Mouse (Mus musculus): ENCODE measurements around the gene Hmgcl. TPM values are rescaled to one million over a fixed set of nuclear protein-coding genes. Genes with fewer than 3 reads are reported as not detected.
A peak's percentile ranks its signal among the peaks of the same experiment; 100 is the strongest.
"Not testable (repeated sequence)": the region's sequence is repeated elsewhere in the genome, so short reads cannot be mapped to it uniquely, and the experiment has no call there.

Gene Hmgcl
- polyA plus RNA-seq, 1 experiment from 2014 or later: 60.2 TPM

- no peaks in the 10 kb centered on the region for H3K27me3 ChIP-seq
- H3K36me3 ChIP-seq: peaks cover 31% of the 10 kb centered on the region
- 94% methylated on average over 9 of the region's 9 CpGs for WGBS
- no peak overlapping the region for H3K4me2 ChIP-seq (replicated peaks)
- no peaks in the 10 kb centered on the region for H3K4me1 ChIP-seq
- H3K27ac ChIP-seq: no peak overlapping the region
- no peak overlapping the region for H3K9ac ChIP-seq
- H3K9me3 ChIP-seq (replicated peaks): no peaks in the 10 kb centered on the region
- H3K4me3 ChIP-seq: no peak overlapping the region
- no peak for ATAC-seq (ENCODE audit: low FRiP score)
Observed at GRCm38 (mm10) chr4:135929828-135930227, 16.4 kb upstream of the Hmgcl start.

- no peak overlapping the region for H3K4me3 ChIP-seq
- no peak overlapping the region for H3K9ac ChIP-seq
- H3K36me3 ChIP-seq: peaks cover 31% of the 10 kb centered on the region
- H3K4me1 ChIP-seq: no peaks in the 10 kb centered on the region
- no peak for ATAC-seq (ENCODE audit: low FRiP score)
- no peak overlapping the region for H3K4me2 ChIP-seq (replicated peaks)
- H3K27me3 ChIP-seq: no peaks in the 10 kb centered on the region
- H3K9me3 ChIP-seq (replicated peaks): no peaks in the 10 kb centered on the region
- H3K27ac ChIP-seq: no peak overlapping the region
- WGBS: 94% methylated on average over 8 of the region's 8 CpGs
Observed at GRCm38 (mm10) chr4:135930239-135930638, 16.0 kb upstream of the Hmgcl start.

DNA sequence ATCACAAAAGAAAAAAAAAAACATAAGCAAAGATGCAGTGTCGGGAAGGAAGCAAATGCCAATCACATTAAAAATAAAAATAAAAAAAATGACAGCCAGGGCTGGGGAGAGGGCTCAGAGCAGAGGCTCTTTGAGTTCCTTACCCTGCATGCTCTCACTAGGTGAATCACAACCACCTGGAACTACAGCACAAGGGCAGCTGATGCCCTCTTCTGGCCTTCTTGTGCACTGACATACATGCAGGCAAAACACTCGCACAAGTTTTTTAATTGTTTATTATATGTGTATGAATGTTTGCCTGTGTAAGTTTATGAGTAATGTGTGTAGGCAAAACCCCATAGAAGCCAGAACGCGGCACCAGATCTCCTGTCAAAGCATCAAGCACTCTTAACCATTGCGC lies 14.4 kb upstream of the Hmgcl start:
- no peaks in the 10 kb centered on the region for H3K27me3 ChIP-seq
- no peaks in the 10 kb centered on the region for H3K9me3 ChIP-seq (replicated peaks)
- H3K36me3 ChIP-seq: peaks cover 17% of the 10 kb centered on the region
- no peak for ATAC-seq (ENCODE audit: low FRiP score)
- WGBS: 71% methylated on average over 5 of the region's 5 CpGs
- no peak overlapping the region for H3K9ac ChIP-seq
- no peak overlapping the region for H3K27ac ChIP-seq
- no peaks in the 10 kb centered on the region for H3K4me1 ChIP-seq
- no peak overlapping the region for H3K4me3 ChIP-seq
- H3K4me2 ChIP-seq (replicated peaks): no peak overlapping the region

DNA sequence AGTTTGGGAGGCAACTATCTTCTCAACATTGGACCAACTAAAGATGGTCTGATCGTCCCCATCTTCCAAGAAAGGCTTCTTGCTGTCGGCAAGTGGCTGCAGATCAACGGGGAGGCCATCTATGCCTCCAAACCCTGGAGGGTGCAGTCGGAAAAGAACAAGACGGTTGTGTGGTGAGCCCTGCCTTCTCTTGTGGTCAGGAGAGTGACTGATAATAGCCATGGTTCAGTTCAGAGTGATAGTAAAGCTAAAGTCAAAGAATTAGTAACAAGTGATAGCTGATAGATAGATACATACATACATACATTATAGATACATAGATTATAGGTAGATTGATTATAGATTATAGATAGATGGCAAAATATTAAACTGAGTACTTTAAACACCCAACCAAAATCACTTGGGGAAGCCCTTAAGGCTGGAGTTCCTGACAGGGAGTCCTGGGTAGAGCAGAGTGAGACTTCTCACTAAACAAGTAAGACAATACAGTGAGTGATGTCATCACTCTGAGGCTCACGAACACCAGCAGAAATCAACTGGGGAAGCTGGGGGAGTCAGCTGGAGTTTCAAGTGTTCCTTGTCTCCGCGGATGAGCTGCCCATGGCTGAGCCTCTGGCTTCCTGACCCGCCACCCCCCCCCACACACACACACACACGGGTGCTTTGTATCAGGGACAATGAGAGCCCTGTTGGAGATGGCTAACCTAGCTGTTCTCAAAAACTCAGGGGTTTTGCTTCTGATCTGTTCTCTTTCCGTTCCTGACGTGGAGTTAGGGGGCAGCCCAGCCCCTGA lies 11.3 kb upstream of the Hmgcl start:
- H3K9ac ChIP-seq: no peak overlapping the region
- H3K4me3 ChIP-seq: no peak overlapping the region
- no peaks in the 10 kb centered on the region for H3K27me3 ChIP-seq
- ATAC-seq (ENCODE audit: low FRiP score): no peak
- peaks cover 24% of the 10 kb centered on the region for H3K36me3 ChIP-seq
- H3K4me1 ChIP-seq: no peaks in the 10 kb centered on the region
- 49% methylated on average over 12 of the region's 12 CpGs for WGBS
- 0 out of 2 replicates have a peak overlapping the region, but pooled peaks have one; percentile 30 for H3K27ac ChIP-seq
- no peaks in the 10 kb centered on the region for H3K9me3 ChIP-seq (replicated peaks)
- no peak overlapping the region for H3K4me2 ChIP-seq (replicated peaks)

DNA sequence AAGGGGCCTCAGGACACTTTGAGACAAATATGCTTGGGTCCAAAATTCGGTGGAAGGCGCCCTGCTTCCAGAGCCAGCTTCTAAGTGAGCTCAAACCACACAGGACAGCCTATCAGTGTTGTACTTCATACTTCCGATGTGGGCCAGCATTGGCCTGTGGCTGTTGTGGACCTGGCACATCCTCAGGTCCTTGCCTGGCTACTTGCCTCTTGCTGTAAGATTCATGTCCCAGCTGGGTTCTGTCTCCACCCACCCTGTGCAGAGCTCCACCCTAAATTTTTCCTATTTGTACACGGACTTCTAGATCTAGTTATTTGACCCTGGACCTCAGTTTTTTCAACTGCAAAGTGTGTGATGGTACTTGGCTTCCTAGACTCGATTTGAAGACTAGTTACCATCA lies 10.7 kb upstream of the Hmgcl start:
- WGBS: 72% methylated on average over 5 of the region's 5 CpGs
- Histone ChIP-seq H3K4me1 (no peaks in the 10 kb centered on the region), H3K36me3 (peaks cover 24% of the 10 kb centered on the region), H3K4me3 (no peak overlapping the region), H3K9ac (no peak overlapping the region), H3K4me2 (replicated peaks) (no peak overlapping the region), H3K9me3 (replicated peaks) (no peaks in the 10 kb centered on the region), H3K27ac (0 out of 2 replicates have a peak overlapping the region, but pooled peaks have one; percentile 30), H3K27me3 (no peaks in the 10 kb centered on the region)
- no peak for ATAC-seq (ENCODE audit: low FRiP score)

DNA sequence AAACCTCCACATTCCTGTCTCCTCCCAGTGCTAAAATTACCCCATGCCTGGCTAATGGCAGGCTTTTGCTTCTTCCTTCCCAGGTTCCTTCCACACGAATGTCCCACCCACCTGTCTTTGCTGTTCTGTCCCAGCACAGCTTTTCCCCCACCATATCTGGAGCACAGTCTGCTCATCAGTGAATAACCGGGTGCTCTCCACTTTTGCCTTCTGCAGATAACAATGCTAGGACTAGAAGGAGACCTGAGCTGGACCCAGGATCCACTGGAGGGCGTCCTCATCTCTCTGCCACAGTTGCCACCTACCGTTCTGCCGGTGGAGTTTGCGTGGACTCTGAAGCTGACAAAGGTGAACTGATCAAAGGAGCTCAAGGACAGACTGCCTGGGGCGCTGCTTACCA lies 7.4 kb upstream of the Hmgcl start:
- no peaks in the 10 kb centered on the region for H3K4me1 ChIP-seq

GRCm38 (mm10) chr4:135941026-135941425 lies 5.2 kb upstream of the Hmgcl start:
- H3K4me1 ChIP-seq; H3K4me2 ChIP-seq (replicated peaks); H3K4me3 ChIP-seq; H3K9me3 ChIP-seq (replicated peaks); H3K27ac ChIP-seq; H3K27me3 ChIP-seq; ATAC-seq (ENCODE audit: low FRiP score); H3K9ac ChIP-seq: not testable (repeated sequence)
- peaks cover 19% of the 10 kb centered on the region for H3K36me3 ChIP-seq
- WGBS: 83% methylated on average over 8 of the region's 8 CpGs

More for the DNA sequence above, 7.4 kb upstream of the Hmgcl start:
- Histone ChIP-seq H3K36me3 (peaks cover 19% of the 10 kb centered on the region), H3K27ac (no peak overlapping the region), H3K9ac (no peak overlapping the region), H3K4me2 (replicated peaks) (no peak overlapping the region), H3K4me3 (no peak overlapping the region), H3K27me3 (no peaks in the 10 kb centered on the region), H3K9me3 (replicated peaks) (no peaks in the 10 kb centered on the region; the same call in 1 of the 2 replicates)
- no peak for ATAC-seq (ENCODE audit: low FRiP score)
- 89% methylated on average over 7 of the region's 7 CpGs for WGBS

GRCm38 (mm10) chr4:135942193-135942592 lies 4.1 kb upstream of the Hmgcl start:
- WGBS: 92% methylated on average over 6 of the region's 6 CpGs
- Histone ChIP-seq H3K36me3 (peaks cover 19% of the 10 kb centered on the region), H3K27ac (no peak overlapping the region), H3K27me3 (no peaks in the 10 kb centered on the region), H3K9me3 (replicated peaks) (no peaks in the 10 kb centered on the region; the same call in 1 of the 2 replicates), H3K9ac (no peak overlapping the region), H3K4me3 (no peak overlapping the region), H3K4me1 (peaks cover 9% of the 10 kb centered on the region), H3K4me2 (replicated peaks) (no peak overlapping the region)
- no peak for ATAC-seq (ENCODE audit: low FRiP score)

GRCm38 (mm10) chr4:135943389-135943788 lies 2.9 kb upstream of the Hmgcl start:
- Histone ChIP-seq H3K9me3 (replicated peaks) (no peaks in the 10 kb centered on the region; the same call in 1 of the 2 replicates), H3K4me3 (no peak overlapping the region), H3K9ac (no peak overlapping the region), H3K4me1 (peaks cover 9% of the 10 kb centered on the region), H3K36me3 (peaks cover 19% of the 10 kb centered on the region), H3K27me3 (no peaks in the 10 kb centered on the region), H3K4me2 (replicated peaks) (no peak overlapping the region), H3K27ac (no peak overlapping the region)
- no peak for ATAC-seq (ENCODE audit: low FRiP score)
- WGBS: 58% methylated on average over 4 of the region's 4 CpGs

- peak; percentile 36; the same call in 1 of the 2 replicates for ATAC-seq (ENCODE audit: low FRiP score)
- peaks cover 9% of the 10 kb centered on the region for H3K36me3 ChIP-seq
- H3K27me3 ChIP-seq: no peaks in the 10 kb centered on the region
- no peaks in the 10 kb centered on the region; the same call in 1 of the 2 replicates for H3K9me3 ChIP-seq (replicated peaks)
- peak overlapping the region; percentile 75 for H3K9ac ChIP-seq
- peaks cover 9% of the 10 kb centered on the region for H3K4me1 ChIP-seq
- H3K27ac ChIP-seq: peak overlapping the region; percentile 64
- 76% methylated on average over 10 of the region's 10 CpGs for WGBS
- peak overlapping the region; percentile 77 for H3K4me3 ChIP-seq
- peak overlapping the region; percentile 73 for H3K4me2 ChIP-seq (replicated peaks)
Observed at GRCm38 (mm10) chr4:135945706-135946105, 542 bp upstream of the Hmgcl start.

- Histone ChIP-seq H3K4me3 (peak overlapping the region; percentile 77), H3K4me2 (replicated peaks) (peak overlapping the region; percentile 73), H3K4me1 (peaks cover 9% of the 10 kb centered on the region), H3K9me3 (replicated peaks) (no peaks in the 10 kb centered on the region), H3K27me3 (no peaks in the 10 kb centered on the region), H3K9ac (peak overlapping the region; percentile 75), H3K27ac (peak overlapping the region; percentile 64), H3K36me3 (peaks cover 15% of the 10 kb centered on the region)
- peak; percentile 47; the same call in 1 of the 2 replicates for ATAC-seq (ENCODE audit: low FRiP score)
- WGBS: 2% methylated on average over 28 of the region's 28 CpGs
Observed at GRCm38 (mm10) chr4:135946659-135947301, 532 bp downstream of the Hmgcl start.

DNA sequence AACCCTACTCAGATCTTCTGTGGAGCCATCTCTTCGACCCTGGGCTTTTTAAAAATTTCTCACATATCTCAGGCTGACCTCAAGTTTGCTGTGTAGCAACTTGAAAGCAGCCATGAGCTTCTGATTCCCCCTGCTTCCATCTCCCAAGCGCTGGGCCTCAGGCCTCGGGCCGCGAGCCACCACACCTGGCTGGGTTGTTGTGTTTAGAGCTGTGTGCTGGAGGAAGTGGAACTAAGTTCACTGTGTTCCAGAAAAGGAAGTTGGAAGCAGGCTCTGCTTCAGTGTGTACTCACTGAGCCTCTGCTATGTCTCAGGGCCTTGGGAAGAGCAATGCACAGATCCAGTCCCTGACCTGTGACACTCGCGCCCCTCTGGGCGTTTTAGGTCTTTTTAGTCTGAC lies 1.9 kb downstream of the Hmgcl start:
- Histone ChIP-seq H3K27ac (no peak overlapping the region), H3K36me3 (peaks cover 21% of the 10 kb centered on the region), H3K27me3 (no peaks in the 10 kb centered on the region), H3K9ac (no peak overlapping the region), H3K4me3 (no peak overlapping the region), H3K4me1 (peaks cover 9% of the 10 kb centered on the region), H3K9me3 (replicated peaks) (no peaks in the 10 kb centered on the region), H3K4me2 (replicated peaks) (no peak overlapping the region)
- 94% methylated on average over 8 of the region's 8 CpGs for WGBS
- no peak for ATAC-seq (ENCODE audit: low FRiP score)
